Mouse (Mus musculus) heart, adult 8-10 months (tissue): ENCODE measurements around the gene Tanc1. TPM values are rescaled to one million over a fixed set of nuclear protein-coding genes. Genes with fewer than 3 reads are reported as not detected.

Experiments used
- DNase-seq: peaks from one replicate; pipeline ENCODE4 v3.0.0; 2022; ENCODE audit warnings: low spot score
- total RNA-seq, 4 experiments: library from RNA; stranded (reverse); gene quantifications; 2 replicates each; pipeline ENCODE4 v1.2.4; 2022

The Tanc1 gene
- total RNA-seq, 4 experiments from 2014 or later, result 21.4 to 25.3 (median 24.6) TPM

GRCm38 (mm10) chr2:59881831-59882741, 270.2 kb downstream of the Tanc1 start, which contains the start of gene Wdsub1:
Gene Wdsub1 (minus strand): TSS chr2:59882591.
- peak; percentile 90 for DNase-seq

DNA sequence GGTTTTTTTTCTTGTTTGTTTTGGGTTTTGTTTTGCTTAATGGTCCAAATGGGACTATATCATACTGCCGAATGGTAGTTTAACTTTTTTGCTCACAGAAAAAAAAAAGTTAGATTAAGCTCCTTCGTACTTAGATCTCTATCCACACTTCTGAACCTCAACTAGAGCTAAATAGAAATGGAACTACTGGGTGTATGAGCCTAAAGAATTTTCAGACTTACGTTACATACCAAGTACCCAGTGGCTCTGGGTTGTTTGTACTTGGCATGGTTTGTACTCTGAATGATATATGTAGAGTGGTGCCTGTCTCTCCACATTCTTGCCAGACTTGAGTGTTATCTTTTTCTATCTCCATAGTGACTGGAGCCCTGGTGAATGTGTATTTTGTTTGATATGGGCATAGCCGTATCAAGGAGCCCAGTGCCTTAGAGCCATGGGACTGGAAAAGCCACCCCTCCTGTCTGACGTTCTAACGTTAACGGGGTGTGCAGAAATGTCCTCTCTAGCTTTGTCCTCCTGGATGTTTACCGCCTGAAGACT, 271.0 kb downstream of the Tanc1 start:
- no peak for DNase-seq

- DNase-seq, result no peak
These were observed 277.9 kb downstream of the Tanc1 start for GRCm38 (mm10) chr2:59889699-59890098.

Other genes starting within 250 kb of the Tanc1 start
- gene Dapl1, start 127.4 kb upstream of the Tanc1 start, total RNA-seq, result not detected